In the genomic region with DNA sequence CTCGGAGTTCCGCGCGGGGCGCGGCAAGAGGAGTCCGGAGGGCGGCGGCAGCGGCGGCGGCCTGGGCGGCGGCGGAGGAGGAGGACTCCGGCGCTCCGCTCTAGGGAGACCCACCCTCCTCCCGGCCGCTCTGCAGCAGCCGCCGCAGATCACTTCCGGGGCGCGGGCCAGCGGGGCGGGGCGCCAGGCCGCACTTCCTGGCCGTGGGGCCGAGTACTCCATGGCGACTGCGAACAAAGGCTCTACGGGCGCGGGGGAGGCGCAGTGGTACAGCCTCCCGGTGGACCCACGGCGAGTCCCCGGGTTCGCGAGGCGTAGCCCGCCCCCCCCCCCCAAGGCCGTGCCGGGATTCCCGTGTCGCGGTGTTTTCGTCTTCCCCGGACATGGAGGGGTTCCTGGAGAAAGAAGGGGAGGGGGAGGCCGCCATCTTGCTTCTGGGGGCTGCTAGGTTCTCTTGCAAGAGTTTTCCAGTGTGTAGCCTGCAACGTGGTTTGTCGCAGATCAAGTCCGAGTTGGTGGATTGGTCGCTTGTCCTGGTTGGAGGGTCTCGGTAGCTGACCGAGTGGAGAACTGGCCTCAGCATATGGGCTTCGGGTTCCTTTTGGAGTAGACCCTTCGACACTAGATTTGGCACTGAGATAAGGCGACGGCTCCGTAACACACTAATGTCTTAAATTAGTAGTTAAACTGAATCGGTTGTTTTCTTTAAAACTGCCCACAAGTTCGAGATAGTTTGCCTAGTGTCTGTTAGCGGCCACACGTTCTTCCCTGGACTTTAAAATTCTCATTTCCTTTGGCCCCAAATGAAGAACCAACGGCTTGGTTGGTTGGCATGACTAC, we compare ENCODE assay signal across 8 mouse cellular contexts. TPM values are rescaled to one million over a fixed set of nuclear protein-coding genes. Genes with fewer than 3 reads are reported as not detected.
A peak's percentile ranks its signal among the peaks of the same experiment; 100 is the strongest.
DNase-seq lines count a peak whose midpoint lies in the region; ATAC-seq and TF ChIP-seq lines count a peak whose summit lies in the region.

A gene (minus strand): TSS at position 162 of the 840 bp plus-strand sequence.

- no peaks in the 10 kb centered on the region for H3K36me3 ChIP-seq in hindbrain, embryonic 16.5 days (ENCODE audit: control insufficient read depth, insufficient read depth, low read length)

- 11% methylated on average over 50 of the region's 69 CpGs for WGBS in hindbrain, embryonic 16.5 days

- H3K27me3 ChIP-seq in hindbrain, embryonic 16.5 days (replicated peaks; ENCODE audit: control insufficient read depth, insufficient read depth, low read length), result no peaks in the 10 kb centered on the region

- H3K9me3 ChIP-seq in hindbrain, embryonic 16.5 days (ENCODE audit: control insufficient read depth, low read length), result no peaks in the 10 kb centered on the region

- H3K27ac ChIP-seq in hindbrain, embryonic 16.5 days (ENCODE audit: low read depth, low read length), result peak within 1 kb of the TSS; percentile 97
- peak within 1 kb of the TSS; percentile 95 for H3K27ac ChIP-seq in left cerebral cortex, adult 2 months

- TF ChIP-seq CTCF in left cerebral cortex, adult 2 months (IDR thresholded peaks at IDR 0.05), result no peak; the same call in 1 of the 2 replicates

- peak within 1 kb of the TSS; percentile 96 for H3K4me3 ChIP-seq in hindbrain, embryonic 16.5 days (ENCODE audit: low read length)
- peak within 1 kb of the TSS; percentile 91 for H3K4me3 ChIP-seq in left cerebral cortex, adult 2 months

- peaks cover 13% of the 10 kb centered on the region for H3K4me1 ChIP-seq in hindbrain, embryonic 16.5 days (ENCODE audit: control insufficient read depth, insufficient read depth, low read depth, low read length)

- ATAC-seq in hindbrain, embryonic 16.5 days, result peak; percentile 100
- peak; percentile 98 for ATAC-seq in megakaryocyte, adult 5-6 weeks (ENCODE audit: poor library complexity, severe bottlenecking)

- DNase-seq in T-cell, adult 2 months (ENCODE audit: low spot score), result peak; percentile 93
- peak; percentile 95 to 96 for DNase-seq in cerebellum, postnatal 36 days
- peak; percentile 94 for DNase-seq in gastrocnemius, adult 18-20 months (ENCODE audit: low spot score)
- peak; percentile 94 to 95 for DNase-seq in left cerebral cortex, adult 2 months (ENCODE audit: extremely low spot score in 1 of 2, low spot score in 2 of 2)
- DNase-seq in right cerebral cortex, adult 2 months (ENCODE audit: low spot score in 2 of 2), result peak; percentile 92 to 93
- DNase-seq in urinary bladder, postnatal 14 days (ENCODE audit: low spot score), result peak; percentile 95

- peak within 1 kb of the TSS; percentile 76 for H3K4me2 ChIP-seq in hindbrain, embryonic 16.5 days (ENCODE audit: low read length)

- H3K9ac ChIP-seq in hindbrain, embryonic 16.5 days (ENCODE audit: low read depth, low read length), result peak within 1 kb of the TSS; percentile 98

- intact Hi-C loops in left cerebral cortex, adult 2 months (cut with DNase I), result loop anchor here (5.0 kb wide), 1 partner anchor 42 kb away; no protein-coding TSS in a partner anchor

RNA-seq across cellular contexts. Expression of the gene that starts here (rescaled TPM):
- total RNA-seq in gastrocnemius, adult 18-20 months (2021), result 10 to 100 TPM; 24.0 to 31.6 TPM
- 212 and 250 TPM in 2 replicates for polyA plus RNA-seq in hindbrain, embryonic 16.5 days (2015; fragmentation: Nextera tagmentation; extraction: Ambion mirVana)
- 10 to 100 TPM; 57.1 to 59.0 TPM for total RNA-seq in left cerebral cortex, adult 2 months (2021)
- total RNA-seq in megakaryocyte, adult 5-6 weeks (2015), result 31.0 and 37.9 TPM in 2 replicates
- total RNA-seq in megakaryocyte, adult 5-6 weeks (2017), result 44.8 and 49.2 TPM in 2 replicates

Comparison
In these comparisons a context has a peak if more than half of its experiments do, and no peak if none do; other contexts are left out.
1. Peak in every context shown above with its lines: DNase-seq, ATAC-seq, H3K4me3 ChIP-seq and H3K27ac ChIP-seq.